11 mouse cellular contexts compared by ENCODE assay signal in genomic region chr2:165542939-165543669, GRCm38 (mm10). TPM values are rescaled to one million over a fixed set of nuclear protein-coding genes. Genes with fewer than 3 reads are reported as not detected.
DNase-seq lines count a peak whose midpoint lies in the region; ATAC-seq lines count a peak whose summit lies in the region.
"Had no signal": no experiment of that assay in that cellular context is flagged by ENCODE, and none has a peak within 500 bp of the region (broad histone marks: within the 10 kb centered on the region; RNA-seq: fewer than 3 reads in every experiment).

No protein-coding gene starts in this region.

- no peak overlapping the region for H3K9ac ChIP-seq in neural tube, embryonic 13.5 days
- no peak overlapping the region for H3K9ac ChIP-seq in midbrain, embryonic 13.5 days (replicated peaks)
- H3K9ac ChIP-seq: liver, embryonic 12.5 days had no signal

- H3K36me3 ChIP-seq in neural tube, embryonic 13.5 days, result no peaks in the 10 kb centered on the region
- H3K36me3 ChIP-seq in hindbrain, embryonic 10.5 days, result no peaks in the 10 kb centered on the region
- H3K36me3 ChIP-seq in midbrain, embryonic 13.5 days, result no peaks in the 10 kb centered on the region
- H3K36me3 ChIP-seq: liver, embryonic 12.5 days had no signal

- H3K4me3 ChIP-seq in neural tube, embryonic 13.5 days, result no peak overlapping the region
- H3K4me3 ChIP-seq in hindbrain, embryonic 10.5 days, result no peak overlapping the region
- H3K4me3 ChIP-seq in midbrain, embryonic 13.5 days (replicated peaks), result no peak overlapping the region
- H3K4me3 ChIP-seq: liver, embryonic 12.5 days had no signal

- 50% methylated on average over 13 of the region's 13 CpGs for WGBS in neural tube, embryonic 13.5 days
- WGBS in hindbrain, embryonic 10.5 days, result 69% methylated on average over 13 of the region's 13 CpGs
- 34% methylated on average over 13 of the region's 13 CpGs for WGBS in midbrain, embryonic 13.5 days

- H3K4me1 ChIP-seq in neural tube, embryonic 13.5 days (replicated peaks), result peaks cover 12% of the 10 kb centered on the region
- peaks cover 30% of the 10 kb centered on the region for H3K4me1 ChIP-seq in hindbrain, embryonic 10.5 days (replicated peaks)
- H3K4me1 ChIP-seq in midbrain, embryonic 13.5 days (replicated peaks), result peaks cover 22% of the 10 kb centered on the region
- H3K4me1 ChIP-seq: liver, embryonic 12.5 days had no signal

- no peak for DNase-seq in neural tube, embryonic 10.5 days (ENCODE audit: extremely low spot score, low spot score)
- no peak for DNase-seq in hindbrain, embryonic 10.5 days (ENCODE audit: low spot score)
- DNase-seq in thymus, postnatal 10 days (ENCODE audit: low spot score in 2 of 2), result no peak
- DNase-seq in kidney, adult 8-10 months, result no peak
- DNase-seq: kidney, adult 18-20 months; lung, postnatal 14 days had no signal

- no peak for ATAC-seq in neural tube, embryonic 13.5 days (ENCODE audit: low read depth)
- ATAC-seq in midbrain, embryonic 13.5 days, result 0 out of 2 replicates have a peak, but pooled peaks have one; percentile 11
- no peak for ATAC-seq in inflammation-experienced regulatory T-cells, adult 6 months
- ATAC-seq in erythroid progenitor cell, adult 5-6 weeks (replicated peaks; ENCODE audit: low FRiP score, poor library complexity, severe bottlenecking), result no peak
- ATAC-seq: liver, embryonic 12.5 days had no signal

- no peaks in the 10 kb centered on the region for H3K9me3 ChIP-seq in neural tube, embryonic 13.5 days
- H3K9me3 ChIP-seq in hindbrain, embryonic 10.5 days, result no peaks in the 10 kb centered on the region
- H3K9me3 ChIP-seq in midbrain, embryonic 13.5 days, result no peaks in the 10 kb centered on the region
- H3K9me3 ChIP-seq: liver, embryonic 12.5 days had no signal

- no peak overlapping the region for H3K4me2 ChIP-seq in neural tube, embryonic 13.5 days
- no peak overlapping the region for H3K4me2 ChIP-seq in midbrain, embryonic 13.5 days (replicated peaks)
- H3K4me2 ChIP-seq: liver, embryonic 12.5 days had no signal

- H3K27me3 ChIP-seq in neural tube, embryonic 13.5 days, result no peaks in the 10 kb centered on the region; the same call in 1 of the 2 replicates
- 0 out of 2 replicates have a peak, but pooled peaks cover 7% of the 10 kb centered on the region for H3K27me3 ChIP-seq in hindbrain, embryonic 10.5 days (ENCODE audit: insufficient read depth, poor library complexity, severe bottlenecking)
- H3K27me3 ChIP-seq in midbrain, embryonic 13.5 days, result no peaks in the 10 kb centered on the region

- peak overlapping the region; percentile 81 for H3K27ac ChIP-seq in neural tube, embryonic 13.5 days (replicated peaks)
- peak overlapping the region; percentile 72; the same call in 1 of the 2 replicates for H3K27ac ChIP-seq in hindbrain, embryonic 10.5 days
- peak overlapping the region; percentile 68 for H3K27ac ChIP-seq in midbrain, embryonic 13.5 days
- H3K27ac ChIP-seq: liver, embryonic 12.5 days had no signal

RNA-seq across cellular contexts. Expression of gene Slc2a10, which starts 39.5 kb away (rescaled TPM):
- 2.6 and 2.9 TPM in 2 replicates for polyA plus RNA-seq in neural tube, embryonic 13.5 days (2015; fragmentation: Nextera tagmentation; extraction: Ambion mirVana)
- polyA plus RNA-seq in hindbrain, embryonic 10.5 days (2016; fragmentation: Nextera tagmentation; extraction: Ambion mirVana), result 4.2 and 5.0 TPM in 2 replicates
- 2.4 and 2.6 TPM in 2 replicates for polyA plus RNA-seq in midbrain, embryonic 13.5 days (2015; fragmentation: Nextera tagmentation; extraction: Ambion mirVana)
- not detected for polyA plus RNA-seq in inflammation-experienced regulatory T-cells, adult 6 months (2017; shearing (Covaris generic))
- not detected in 2 replicates for total RNA-seq in erythroid progenitor cell, adult 5-6 weeks (2015; ENCODE audit: low replicate concordance)
- total RNA-seq in erythroid progenitor cell, adult 5-6 weeks (2017; ENCODE audit: low replicate concordance), result not detected in 2 replicates

RNA-seq across cellular contexts. Expression of gene Trp53rka, which starts 50.0 kb away (rescaled TPM):
- polyA plus RNA-seq in neural tube, embryonic 13.5 days (2015; fragmentation: Nextera tagmentation; extraction: Ambion mirVana), result 34.8 and 38.0 TPM in 2 replicates
- 56.9 and 59.5 TPM in 2 replicates for polyA plus RNA-seq in hindbrain, embryonic 10.5 days (2016; fragmentation: Nextera tagmentation; extraction: Ambion mirVana)
- 44.2 and 47.8 TPM in 2 replicates for polyA plus RNA-seq in midbrain, embryonic 13.5 days (2015; fragmentation: Nextera tagmentation; extraction: Ambion mirVana)
- polyA plus RNA-seq in inflammation-experienced regulatory T-cells, adult 6 months (2017; shearing (Covaris generic)), result 1 to 10 TPM; 3.5 to 5.0 (median 4.3) TPM
- total RNA-seq in erythroid progenitor cell, adult 5-6 weeks (2015; ENCODE audit: low replicate concordance), result not detected in 2 replicates
- 1.4 and 2.9 TPM in 2 replicates for total RNA-seq in erythroid progenitor cell, adult 5-6 weeks (2017; ENCODE audit: low replicate concordance)

RNA-seq across cellular contexts. Expression of gene Eya2, which starts 51.7 kb away (rescaled TPM):
- 13.2 and 18.2 TPM in 2 replicates for polyA plus RNA-seq in neural tube, embryonic 13.5 days (2015; fragmentation: Nextera tagmentation; extraction: Ambion mirVana)
- polyA plus RNA-seq in hindbrain, embryonic 10.5 days (2016; fragmentation: Nextera tagmentation; extraction: Ambion mirVana), result 28.1 and 32.8 TPM in 2 replicates
- 4.4 TPM in 2 replicates for polyA plus RNA-seq in midbrain, embryonic 13.5 days (2015; fragmentation: Nextera tagmentation; extraction: Ambion mirVana)
- 10 to 100 TPM in 2 of 3 experiments, 1 to 10 TPM in 1; 4.5 to 17.0 (median 13.2) TPM for polyA plus RNA-seq in inflammation-experienced regulatory T-cells, adult 6 months (2017; shearing (Covaris generic))
- not detected in 2 replicates for total RNA-seq in erythroid progenitor cell, adult 5-6 weeks (2015; ENCODE audit: low replicate concordance)
- total RNA-seq in erythroid progenitor cell, adult 5-6 weeks (2017; ENCODE audit: low replicate concordance), result 0.77 TPM in 1 of 2 replicates, not detected in the other
